Mouse (Mus musculus): ENCODE results near the gene Aurkb. TPM values are rescaled to one million over a fixed set of nuclear protein-coding genes. Genes with fewer than 3 reads are reported as not detected.
"Not testable (repeated sequence)": the region's sequence is repeated elsewhere in the genome, so short reads cannot be mapped to it uniquely, and the experiment has no call there.

The Aurkb gene
- total and polyA plus RNA-seq, 3 experiments: 0.21 to 1.1 (median 0.59) TPM

DNA sequence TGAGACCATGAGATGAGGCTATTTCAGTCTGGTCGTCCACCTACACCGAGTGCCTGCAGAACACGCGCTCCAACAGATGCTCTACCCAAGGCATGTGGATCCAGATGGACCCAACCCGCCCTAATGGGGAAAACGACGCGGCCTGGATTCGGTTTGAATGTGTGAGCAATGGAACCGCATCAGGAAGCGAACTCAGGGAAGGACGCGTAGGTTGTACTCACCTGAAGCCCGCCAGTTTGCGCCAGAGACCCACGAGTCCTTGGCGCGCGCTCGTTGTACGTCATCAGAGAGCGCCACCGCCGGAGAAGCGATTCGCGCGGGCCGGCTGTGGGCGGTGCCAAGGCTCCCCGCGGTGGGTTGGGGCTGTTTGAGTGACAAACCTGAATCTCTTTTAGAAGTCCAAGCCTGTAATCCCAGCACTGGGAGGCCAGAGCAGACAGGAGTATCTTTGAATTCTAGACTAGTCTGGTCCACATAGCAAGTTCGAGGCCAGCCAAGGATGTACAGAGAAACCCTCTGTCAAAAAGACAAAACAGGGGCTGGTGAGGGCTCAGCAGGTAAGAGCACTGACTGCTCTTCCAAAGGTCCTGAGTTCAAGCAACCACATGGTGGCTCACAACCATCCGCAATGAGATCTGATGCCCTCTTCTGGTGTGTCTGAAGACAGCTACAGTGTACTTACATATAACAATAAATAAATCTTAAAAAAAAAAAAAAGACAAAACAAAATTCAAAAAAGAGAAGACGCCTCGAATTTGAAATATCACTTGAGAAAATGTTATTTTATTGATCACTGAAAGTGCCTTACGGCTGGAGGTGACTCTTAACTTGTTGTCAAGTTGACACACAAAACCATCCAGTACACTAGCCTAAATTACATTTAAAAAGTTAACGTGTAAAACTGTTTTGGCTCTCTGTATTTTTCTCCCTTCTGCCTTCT, 37.0 kb upstream of the Aurkb start, which contains the start of gene Pfas:
Pfas (minus strand) TSS at position 279 of the 940 bp plus-strand sequence.
- Histone ChIP-seq H3K79me2 (replicated peaks; ENCODE audit: control insufficient read depth, insufficient read depth, low read length) (no peaks in the 10 kb centered on the region), H3K4me1 (ENCODE audit: control insufficient read depth, insufficient read depth, low read length) (peaks cover 3% of the 10 kb centered on the region), H3K9ac (ENCODE audit: low read depth, low read length) (peak within 1 kb of the TSS; percentile 64), H3K27me3 (ENCODE audit: control insufficient read depth, insufficient read depth, low read length) (no peaks in the 10 kb centered on the region), H3K4me3 (peak within 1 kb of the TSS; percentile 54), H3K27ac (peak within 1 kb of the TSS; percentile 44; the same call in 1 of the 2 replicates), H3K36me3 (ENCODE audit: control insufficient read depth, insufficient read depth, low read length) (no peaks in the 10 kb centered on the region)
- intact Hi-C loops (cut with DNase I): no loop called here
- WGBS: 12% methylated on average over 38 of the region's 38 CpGs
- TF ChIP-seq POLR2A (IDR thresholded peaks at IDR 0.05; ENCODE audit: insufficient read depth, low read depth, low read length) (no peak), CTCF (IDR thresholded peaks at IDR 0.05) (no peak; the same call in 1 of the 2 replicates), EP300 (IDR thresholded peaks at IDR 0.05; ENCODE audit: insufficient read depth, low read depth, low read length) (no peak)
- DNase-seq: peak; percentile 90 to 91

DNA sequence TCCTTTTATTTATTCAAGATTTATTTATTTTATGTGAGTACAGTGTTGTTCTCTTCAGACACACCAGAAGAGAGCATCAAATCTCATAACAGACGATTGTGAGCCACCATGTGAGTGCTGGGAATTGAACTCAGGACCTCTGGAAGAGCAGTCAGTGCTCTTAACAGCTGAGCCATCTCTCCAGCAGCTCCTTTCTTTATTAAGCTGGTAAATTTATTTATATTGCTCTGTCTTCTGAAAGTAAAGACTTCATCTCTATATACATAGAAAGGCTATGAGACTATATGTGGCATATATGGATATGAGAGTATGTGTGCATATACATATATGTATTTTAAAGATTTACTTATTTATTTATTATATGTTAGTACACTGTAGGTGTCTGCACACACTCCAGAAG, 35.9 kb upstream of the Aurkb start:
- Histone ChIP-seq H3K36me3 (ENCODE audit: control insufficient read depth, insufficient read depth, low read length) (no peaks in the 10 kb centered on the region), H3K79me2 (replicated peaks; ENCODE audit: control insufficient read depth, insufficient read depth, low read length) (no peaks in the 10 kb centered on the region), H3K9ac (ENCODE audit: low read depth, low read length) (no peak overlapping the region), H3K4me3 (no peak overlapping the region), H3K27me3 (ENCODE audit: control insufficient read depth, insufficient read depth, low read length) (no peaks in the 10 kb centered on the region), H3K27ac (no peak overlapping the region), H3K4me1 (ENCODE audit: control insufficient read depth, insufficient read depth, low read length) (peaks cover 3% of the 10 kb centered on the region)
- 89% methylated on average over 1 of the region's 1 CpGs for WGBS
- TF ChIP-seq POLR2A (IDR thresholded peaks at IDR 0.05; ENCODE audit: insufficient read depth, low read depth, low read length): no peak
- TF ChIP-seq EP300 (IDR thresholded peaks at IDR 0.05; ENCODE audit: insufficient read depth, low read depth, low read length): no peak
- TF ChIP-seq CTCF (IDR thresholded peaks at IDR 0.05): no peak
- no peak for DNase-seq
- intact Hi-C loops (cut with DNase I): no loop called here

DNA sequence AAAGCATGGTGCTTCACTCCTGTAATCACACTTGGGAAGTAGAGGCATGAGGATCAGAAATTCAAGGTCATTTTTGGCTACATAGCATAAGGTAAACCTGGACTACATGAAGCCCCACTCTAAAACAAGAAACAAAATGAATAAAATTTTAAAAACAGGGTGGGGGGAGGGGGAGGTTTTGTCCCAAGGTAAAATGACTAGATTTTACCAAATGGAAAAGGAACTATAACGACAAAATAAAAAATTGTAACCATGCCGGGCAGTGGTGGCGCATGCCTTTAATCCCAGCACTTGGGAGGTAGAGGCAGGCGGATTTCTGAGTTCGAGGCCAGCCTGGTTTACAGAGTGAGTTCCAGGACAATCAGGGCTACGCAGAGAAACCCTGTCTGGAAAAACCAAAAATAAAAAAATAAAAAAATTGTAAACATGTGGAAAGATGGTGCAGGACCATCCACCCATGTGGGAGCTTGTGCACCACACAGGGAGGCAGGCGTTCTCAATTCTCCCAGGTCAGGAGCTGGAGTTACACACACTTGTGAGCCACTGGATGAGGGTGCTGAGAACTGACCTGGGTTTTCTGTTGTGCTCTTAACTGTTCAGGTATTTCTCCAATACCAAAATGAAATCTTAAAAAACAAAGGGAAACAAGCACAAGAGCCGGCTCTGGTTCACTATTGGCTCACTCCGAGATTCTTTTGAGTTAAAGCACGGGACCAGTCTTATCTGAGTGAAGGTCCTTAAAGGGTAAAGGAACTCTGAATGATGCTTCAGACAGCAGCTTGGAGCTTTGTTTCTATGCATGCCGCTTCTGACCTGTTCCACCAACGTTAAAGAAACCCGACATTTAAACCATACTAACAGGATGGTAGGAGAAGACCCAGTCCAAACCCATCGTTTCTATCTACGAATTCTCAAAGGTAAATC, 34.8 kb upstream of the Aurkb start:
- Histone ChIP-seq H3K4me3 (no peak overlapping the region), H3K27ac (no peak overlapping the region), H3K4me1 (ENCODE audit: control insufficient read depth, insufficient read depth, low read length) (peaks cover 3% of the 10 kb centered on the region)

DNA sequence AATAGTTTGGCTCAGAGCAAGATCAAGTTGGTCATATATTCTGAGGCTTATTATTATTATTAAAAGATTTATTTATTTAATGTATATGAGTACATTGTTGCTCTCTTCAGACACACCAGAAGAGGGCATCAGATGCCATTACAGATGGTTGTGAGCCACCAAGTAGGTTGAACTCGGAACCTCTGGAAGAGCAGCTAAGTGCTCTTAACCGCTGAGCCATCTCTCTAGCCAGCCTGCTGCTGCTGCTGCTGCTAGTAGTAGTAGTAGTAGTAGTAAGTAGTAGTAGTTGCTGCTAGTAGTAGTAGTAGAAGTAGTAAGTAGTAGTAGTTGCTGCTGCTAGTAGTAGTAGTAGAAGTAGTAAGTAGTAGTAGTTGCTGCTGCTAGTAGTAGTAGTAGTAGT, 34.0 kb upstream of the Aurkb start:
- intact Hi-C loops (cut with DNase I); H3K4me3 ChIP-seq: not testable (repeated sequence)
- peak overlapping the region; percentile 89; the same call in 1 of the 2 replicates for H3K27ac ChIP-seq

More for the DNA sequence above, 34.8 kb upstream of the Aurkb start:
- Histone ChIP-seq H3K36me3 (ENCODE audit: control insufficient read depth, insufficient read depth, low read length) (no peaks in the 10 kb centered on the region), H3K27me3 (ENCODE audit: control insufficient read depth, insufficient read depth, low read length) (no peaks in the 10 kb centered on the region), H3K79me2 (replicated peaks; ENCODE audit: control insufficient read depth, insufficient read depth, low read length) (no peaks in the 10 kb centered on the region), H3K9ac (ENCODE audit: low read depth, low read length) (no peak overlapping the region)
- 77% methylated on average over 15 of the region's 15 CpGs for WGBS
- no peak for DNase-seq
- no peak for TF ChIP-seq CTCF (IDR thresholded peaks at IDR 0.05)
- TF ChIP-seq POLR2A (IDR thresholded peaks at IDR 0.05; ENCODE audit: insufficient read depth, low read depth, low read length): no peak
- no peak for TF ChIP-seq EP300 (IDR thresholded peaks at IDR 0.05; ENCODE audit: insufficient read depth, low read depth, low read length)
- intact Hi-C loops (cut with DNase I): no loop called here

DNA sequence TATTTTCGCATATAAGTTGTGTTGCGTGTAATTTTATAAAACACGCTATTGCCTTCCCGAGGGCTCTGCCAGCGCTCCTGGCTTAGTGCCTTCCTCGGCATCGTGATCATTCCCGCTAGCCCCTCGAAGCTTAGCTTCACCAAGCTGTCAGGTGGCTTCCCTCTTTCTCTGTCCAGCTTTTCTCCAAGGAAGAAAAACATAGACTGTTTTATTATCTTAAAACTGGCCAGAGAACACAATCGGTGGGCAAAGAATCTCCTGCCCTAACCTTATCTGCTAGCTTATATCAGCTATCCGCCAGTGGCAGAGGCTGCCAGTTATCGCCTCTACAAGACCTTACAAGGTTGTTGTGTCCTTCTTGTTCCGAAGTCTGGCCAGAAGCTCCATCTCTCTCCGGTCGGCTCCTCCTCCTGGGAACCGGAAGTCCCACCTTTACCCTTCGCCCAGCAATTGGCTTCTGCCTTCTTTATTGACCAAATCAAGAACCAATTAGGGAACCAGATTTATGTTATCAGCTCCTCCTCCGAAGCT, 33.3 kb upstream of the Aurkb start:
- Histone ChIP-seq H3K4me1 (ENCODE audit: control insufficient read depth, insufficient read depth, low read length) (peaks cover 6% of the 10 kb centered on the region), H3K79me2 (replicated peaks; ENCODE audit: control insufficient read depth, insufficient read depth, low read length) (peaks cover 5% of the 10 kb centered on the region), H3K27me3 (ENCODE audit: control insufficient read depth, insufficient read depth, low read length) (no peaks in the 10 kb centered on the region), H3K9ac (ENCODE audit: low read depth, low read length) (peak overlapping the region; percentile 52), H3K27ac (peak overlapping the region; percentile 89), H3K4me3 (peak overlapping the region; percentile 77), H3K36me3 (ENCODE audit: control insufficient read depth, insufficient read depth, low read length) (peaks cover 2% of the 10 kb centered on the region; the same call in 1 of the 2 replicates)
- TF ChIP-seq CTCF (IDR thresholded peaks at IDR 0.05) (no peak), POLR2A (IDR thresholded peaks at IDR 0.05; ENCODE audit: insufficient read depth, low read depth, low read length) (peak; percentile 97), EP300 (IDR thresholded peaks at IDR 0.05; ENCODE audit: insufficient read depth, low read depth, low read length) (0 out of 2 replicates have a peak, but pooled peaks have one; percentile 54)
- peak; percentile 88 to 92 for DNase-seq
- WGBS: under 1% methylated on average over 18 of the region's 18 CpGs
- intact Hi-C loops (cut with DNase I): no loop called here

More for the DNA sequence above, 34.0 kb upstream of the Aurkb start:
- not testable (repeated sequence) for DNase-seq; H3K79me2 ChIP-seq (replicated peaks; ENCODE audit: control insufficient read depth, insufficient read depth, low read length); H3K9ac ChIP-seq (ENCODE audit: low read depth, low read length); H3K4me1 ChIP-seq (ENCODE audit: control insufficient read depth, insufficient read depth, low read length); H3K27me3 ChIP-seq (ENCODE audit: control insufficient read depth, insufficient read depth, low read length); H3K36me3 ChIP-seq (ENCODE audit: control insufficient read depth, insufficient read depth, low read length)
- TF ChIP-seq CTCF (IDR thresholded peaks at IDR 0.05): peak; percentile 20
- WGBS: 57% methylated on average over 2 of the region's 2 CpGs

Data from heart, adult 2 months (tissue).